Mouse (Mus musculus) granulocyte monocyte progenitor cell, adult 5-6 weeks (primary cell): ENCODE measurements at regions not wholly inside any gene's neighbourhood (a gene's known extent, or its start where the extent isn't known, plus 50 kb on each side); places are given as distances from the start of the nearest gene placed in this dataset.

Experiments used
- ATAC-seq: replicated peaks from 2 replicates; pipeline ENCODE4 v1.8.0; 2016; ENCODE audit warnings: mild to moderate bottlenecking, moderate TSS enrichment, inconsistent platforms; ENCODE audit not compliant: poor library complexity, severe bottlenecking

GRCm38 (mm10) chr1:94582526-94582925 lies 530.2 kb upstream of the Pdcd1 start:
- no peak; the same call in 1 of the 2 replicates for ATAC-seq

- peak; percentile 96 for ATAC-seq
Observed at GRCm38 (mm10) chr1:94581650-94582405, 529.5 kb upstream of the Pdcd1 start.

- peak; percentile 99 for ATAC-seq
Observed at GRCm38 (mm10) chr1:94532773-94533541, 480.6 kb upstream of the Pdcd1 start.

- no peak for ATAC-seq
Observed at GRCm38 (mm10) chr1:94504080-94504520, 451.7 kb upstream of the Pdcd1 start.

- no peak for ATAC-seq
Observed at GRCm38 (mm10) chr1:94503379-94504079, 451.2 kb upstream of the Pdcd1 start.

GRCm38 (mm10) chr1:94502066-94502861 lies 449.9 kb upstream of the Pdcd1 start:
- ATAC-seq: no peak

GRCm38 (mm10) chr1:94496992-94497391 lies 444.6 kb upstream of the Pdcd1 start:
- ATAC-seq: no peak

GRCm38 (mm10) chr1:94496341-94496740 lies 444.0 kb upstream of the Pdcd1 start:
- no peak for ATAC-seq

- peak; percentile 98 for ATAC-seq
Observed at GRCm38 (mm10) chr1:94487062-94487461, 434.7 kb upstream of the Pdcd1 start.

GRCm38 (mm10) chr1:94469834-94470233 lies 417.5 kb upstream of the Pdcd1 start:
- peak; percentile 100 for ATAC-seq

- ATAC-seq: no peak
Observed at GRCm38 (mm10) chr1:94423731-94424130, 371.4 kb upstream of the Pdcd1 start.

- ATAC-seq: no peak
Observed at GRCm38 (mm10) chr1:94413043-94413442, 360.7 kb upstream of the Pdcd1 start.

- no peak for ATAC-seq
Observed at GRCm38 (mm10) chr1:94366606-94367005, 314.3 kb upstream of the Pdcd1 start.

GRCm38 (mm10) chr1:94356996-94357395 lies 304.6 kb upstream of the Pdcd1 start:
- ATAC-seq: no peak

- ATAC-seq: no peak
Observed at GRCm38 (mm10) chr1:94355873-94356272, 303.5 kb upstream of the Pdcd1 start.

GRCm38 (mm10) chr1:94342576-94342975 lies 290.2 kb upstream of the Pdcd1 start:
- ATAC-seq: no peak

- ATAC-seq: no peak
Observed at GRCm38 (mm10) chr1:94341237-94341636, 288.9 kb upstream of the Pdcd1 start.

GRCm38 (mm10) chr1:94318029-94318428 lies 265.7 kb upstream of the Pdcd1 start:
- no peak for ATAC-seq

- ATAC-seq: no peak
Observed at GRCm38 (mm10) chr1:94298395-94298794, 246.0 kb upstream of the Pdcd1 start.

- ATAC-seq: no peak
Observed at GRCm38 (mm10) chr1:94272569-94272968, 220.2 kb upstream of the Pdcd1 start.
